In the genomic region with DNA sequence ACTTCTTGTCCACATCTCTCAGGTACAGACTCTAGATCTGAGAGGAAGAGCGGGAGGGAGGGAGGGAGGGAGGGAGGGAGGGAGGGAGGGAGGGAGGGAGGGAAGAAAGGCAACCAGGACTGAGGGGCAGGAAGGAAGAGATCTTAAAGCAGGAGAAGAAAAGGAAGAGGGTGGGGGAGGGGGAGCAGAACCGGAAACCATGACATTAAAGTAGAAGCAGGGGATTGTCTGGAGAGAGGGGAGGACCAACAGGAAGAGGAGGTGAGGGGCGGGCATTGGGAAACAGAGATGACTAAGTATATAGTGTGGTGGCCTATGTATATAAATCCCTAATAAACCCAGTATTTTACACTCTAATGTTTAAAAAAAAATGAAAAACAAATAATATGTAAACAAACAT, we compare ENCODE assay signal across 24 mouse cellular contexts. TPM values are rescaled to one million over a fixed set of nuclear protein-coding genes. Genes with fewer than 3 reads are reported as not detected.
DNase-seq lines count a peak whose midpoint lies in the region; ATAC-seq lines count a peak whose summit lies in the region.
"Had no signal": no experiment of that assay in that cellular context is flagged by ENCODE, and none has a peak within 500 bp of the region (broad histone marks: within the 10 kb centered on the region; RNA-seq: fewer than 3 reads in every experiment).

No protein-coding gene starts in this region.

- DNase-seq in heart, adult 18-20 months: no peak
- DNase-seq in 416B (ENCODE audit: low read depth) (peak; percentile 85), R1 (ENCODE audit: low read depth, low spot score) (peak; percentile 58)
- DNase-seq in layer of hippocampus, postnatal 36 days: no peak
- DNase-seq: adrenal gland, adult 2 months; adrenal gland, postnatal 10 days; adrenal gland, postnatal 25 days; B cell, adult 2 months; cerebellum, adult 11 months; cerebellum, adult 18-20 months; cerebellum, adult 9-10 months; cerebellum, postnatal 10 days; cerebellum, postnatal 25 days had no signal

- 0 out of 2 replicates have a peak, but pooled peaks have one; percentile 30 for ATAC-seq in heart, embryonic 16.5 days (replicated peaks; ENCODE audit: extremely low read depth, insufficient read depth, low FRiP score)
- ATAC-seq in megakaryocyte progenitor cell, adult 5-6 weeks (replicated peaks; ENCODE audit: poor library complexity): peak; percentile 29; the same call in 1 of the 2 replicates
- no peak for ATAC-seq in erythroid progenitor cell, adult 5-6 weeks (replicated peaks; ENCODE audit: low FRiP score, poor library complexity, severe bottlenecking)
- ATAC-seq: forebrain, embryonic 14.5 days; forebrain, embryonic 16.5 days; Patski had no signal

- no peak overlapping the region for H3K4me3 ChIP-seq in heart, embryonic 16.5 days (ENCODE audit: low read length)
- H3K4me3 ChIP-seq: embryonic facial prominence, embryonic 10.5 days; embryonic facial prominence, embryonic 12.5 days; forebrain, embryonic 10.5 days; forebrain, embryonic 12.5 days had no signal

- H3K27ac ChIP-seq in heart, embryonic 16.5 days (ENCODE audit: low read length): no peak overlapping the region
- H3K27ac ChIP-seq: embryonic facial prominence, embryonic 10.5 days; embryonic facial prominence, embryonic 12.5 days; forebrain, embryonic 10.5 days; forebrain, embryonic 12.5 days had no signal

- WGBS in heart, embryonic 16.5 days: 47% methylated on average over 2 of the region's 3 CpGs

- no peak overlapping the region for H3K9ac ChIP-seq in heart, embryonic 16.5 days (ENCODE audit: low read length)
- H3K9ac ChIP-seq: embryonic facial prominence, embryonic 12.5 days; forebrain, embryonic 12.5 days had no signal

- no peak overlapping the region for H3K4me2 ChIP-seq in heart, embryonic 16.5 days (ENCODE audit: low read depth, low read length)
- H3K4me2 ChIP-seq: embryonic facial prominence, embryonic 12.5 days; forebrain, embryonic 12.5 days had no signal

- no peaks in the 10 kb centered on the region for H3K36me3 ChIP-seq in heart, embryonic 16.5 days (ENCODE audit: control insufficient read depth, insufficient read depth)
- H3K36me3 ChIP-seq: embryonic facial prominence, embryonic 12.5 days; G1E had no signal

- H3K4me1 ChIP-seq in heart, embryonic 16.5 days (ENCODE audit: control insufficient read depth, insufficient read depth, low read length): no peaks in the 10 kb centered on the region

- H3K9me3 ChIP-seq in heart, embryonic 16.5 days (replicated peaks; ENCODE audit: control insufficient read depth, low read length): no peaks in the 10 kb centered on the region
- H3K9me3 ChIP-seq: embryonic facial prominence, embryonic 10.5 days; embryonic facial prominence, embryonic 12.5 days; forebrain, embryonic 12.5 days had no signal

- H3K27me3 ChIP-seq in heart, embryonic 16.5 days (ENCODE audit: control insufficient read depth, insufficient read depth, low read length): no peaks in the 10 kb centered on the region
- H3K27me3 ChIP-seq: embryonic facial prominence, embryonic 12.5 days; forebrain, embryonic 12.5 days; Patski had no signal

RNA-seq across cellular contexts. Expression of a gene that starts 34.1 kb away (rescaled TPM):
- 6.9 and 9.4 TPM in 2 replicates for polyA plus RNA-seq in heart, embryonic 16.5 days (2015; fragmentation: Nextera tagmentation; extraction: Ambion mirVana)
- total RNA-seq in heart, adult 18-20 months (2021): 1 to 10 TPM; 8.1 to 8.5 TPM
- 60.8 and 67.9 TPM in 2 replicates for total RNA-seq in megakaryocyte progenitor cell, adult 5-6 weeks (2015)
- total RNA-seq in megakaryocyte progenitor cell, adult 5-6 weeks (2017): 52.8 and 58.4 TPM in 2 replicates
- 100 to 1,000 TPM; 106 to 116 TPM for total RNA-seq in layer of hippocampus, postnatal 36 days (2021)
- 7.5 and 10.1 TPM in 2 replicates for total RNA-seq in erythroid progenitor cell, adult 5-6 weeks (2015; ENCODE audit: low replicate concordance)
- 9.6 and 28.4 TPM in 2 replicates for total RNA-seq in erythroid progenitor cell, adult 5-6 weeks (2017; ENCODE audit: low replicate concordance)

Comparison
In these comparisons a context has a peak if more than half of its experiments do, and no peak if none do; other contexts are left out.
1. DNase-seq: peak in 416B (single experiment) and R1 (single experiment); none in heart, adult 18-20 months (0 of 2) and layer of hippocampus, postnatal 36 days (0 of 2).